Mouse (Mus musculus) fat pad, adult 2 months (tissue): Measurements from ENCODE around the gene Synj1.

ENCODE experiments used
- DNase-seq: peaks from one replicate; pipeline ENCODE4 v3.0.0-alpha.2; 2011; ENCODE audit warnings: low read depth, low spot score; ENCODE audit errors: extremely low read depth

Gene Synj1

DNA sequence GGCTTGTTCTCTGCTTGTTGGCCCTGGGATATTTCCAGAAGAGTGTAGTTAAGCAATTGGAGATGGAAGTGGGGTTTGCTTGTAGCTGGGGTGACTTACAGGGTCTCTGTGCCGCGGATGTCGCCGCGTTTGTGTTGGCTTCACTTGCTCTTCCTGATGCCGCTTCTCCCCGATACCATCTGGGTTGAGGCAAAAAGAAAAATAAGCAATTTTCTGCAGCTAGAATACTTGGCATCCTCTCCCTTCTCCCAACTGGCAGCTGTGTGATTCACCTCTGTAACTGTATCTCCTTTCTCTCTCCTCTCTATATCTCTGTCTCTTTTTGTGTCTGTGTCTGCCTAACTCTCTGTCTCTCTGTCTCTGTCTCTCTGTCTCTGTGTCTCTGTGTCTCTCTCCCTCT, 118.1 kb downstream of the Synj1 start:
- no peak for DNase-seq

DNA sequence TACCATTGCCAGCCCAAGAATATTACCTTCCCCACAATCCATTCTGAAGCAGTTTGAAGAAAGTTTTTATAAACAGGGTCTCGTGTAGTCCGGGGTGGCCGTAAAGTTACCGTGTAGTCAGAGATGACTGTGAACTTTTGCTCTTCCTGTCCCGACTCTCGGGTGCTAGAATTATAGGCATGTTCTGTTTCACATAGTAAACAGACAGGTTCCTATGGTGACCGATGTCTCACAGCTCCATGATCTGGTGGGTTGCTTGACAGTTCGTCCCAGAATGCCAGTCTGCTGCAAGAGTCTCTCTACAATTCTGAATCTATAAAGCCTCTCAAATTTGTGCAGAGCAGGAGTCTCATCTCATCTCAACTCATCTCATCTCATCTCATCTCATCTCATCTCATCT, 119.0 kb downstream of the Synj1 start:
- DNase-seq: no peak

DNA sequence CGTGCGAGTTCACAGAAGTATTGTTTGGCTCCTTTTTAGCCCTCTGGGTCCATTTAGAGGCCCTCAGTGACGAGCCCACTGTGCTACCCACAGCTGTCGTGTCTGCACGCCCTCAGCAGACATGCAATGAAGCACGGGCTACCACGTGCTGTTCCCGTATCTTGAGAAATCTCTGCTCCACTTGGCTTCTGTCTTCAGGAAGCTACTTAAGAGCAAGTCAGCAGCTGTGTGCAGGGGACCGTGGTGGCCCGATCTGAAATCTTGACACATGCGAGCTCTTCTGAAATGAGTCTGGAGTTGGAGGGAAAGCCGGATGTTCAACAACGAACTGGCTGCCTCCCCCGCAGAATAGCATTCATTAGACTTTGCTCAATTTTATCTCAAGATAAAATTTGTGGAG, 119.5 kb downstream of the Synj1 start:
- DNase-seq: no peak

DNA sequence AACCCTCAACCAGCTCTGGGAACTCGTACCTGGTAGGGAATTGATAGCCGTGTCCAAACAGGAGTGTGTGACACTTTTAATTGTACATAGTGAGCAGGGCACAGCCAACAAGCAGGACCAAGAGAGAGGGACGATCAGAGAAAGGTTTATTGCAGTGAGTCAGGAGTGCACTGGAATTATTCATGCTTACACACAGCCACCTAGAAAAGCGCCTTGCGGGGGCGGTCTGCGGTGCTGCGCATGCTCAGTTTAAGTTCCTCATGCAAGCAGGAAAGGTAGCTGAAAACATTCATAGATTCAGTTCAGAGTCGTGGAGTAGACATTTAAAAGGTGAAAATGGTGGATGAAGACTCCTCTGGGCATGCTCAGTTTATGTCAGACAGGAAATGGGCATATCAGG, 120.4 kb downstream of the Synj1 start:
- no peak for DNase-seq
